8 mouse cellular contexts compared by ENCODE assay signal in genomic region chr2:29889066-29889944, GRCm38 (mm10). TPM values are rescaled to one million over a fixed set of nuclear protein-coding genes. Genes with fewer than 3 reads are reported as not detected.
DNase-seq lines count a peak whose midpoint lies in the region; ATAC-seq and TF ChIP-seq lines count a peak whose summit lies in the region.

Odf2 (plus strand) TSS chr2:29889221.

- H3K79me2 ChIP-seq in MEL (ENCODE audit: control insufficient read depth, insufficient read depth, low read length, poor library complexity), result peaks cover 14% of the 10 kb centered on the region

- peak; percentile 98 for DNase-seq in MEL (ENCODE audit: low read depth, low spot score)
- peak; percentile 99 to 100 for DNase-seq in cerebellum, adult 2 months
- DNase-seq in forebrain, postnatal 0 days, result peak; percentile 99
- DNase-seq in heart, postnatal 4 days, result peak; percentile 100
- DNase-seq in layer of hippocampus, adult 8-10 months (ENCODE audit: low spot score in 2 of 2), result peak; percentile 99
- peak; percentile 99 for DNase-seq in ovary, adult 18-20 months (ENCODE audit: low spot score)
- peak; percentile 99 for DNase-seq in thymus, postnatal 0 days (ENCODE audit: low spot score)

- 2% methylated on average over 69 of the region's 70 CpGs for WGBS in cerebellum, adult 2 months
- 2% methylated on average over 70 of the region's 70 CpGs for WGBS in forebrain, postnatal 0 days
- 1% methylated on average over 69 of the region's 70 CpGs for WGBS in lung, embryonic 15.5 days

- TF ChIP-seq EP300 in MEL (IDR thresholded peaks at IDR 0.05; ENCODE audit: low read depth in 1 of 2, low read length in 2 of 2), result no peak

- H3K4me1 ChIP-seq in MEL (ENCODE audit: control insufficient read depth in 1 of 2, insufficient read depth in 2 of 2, low read length in 2 of 2), result peaks cover 0 to 14% of the 10 kb centered on the region in 2 experiments; a peak in 3 of 4 replicates
- peaks cover 17% of the 10 kb centered on the region for H3K4me1 ChIP-seq in cerebellum, adult 2 months (ENCODE audit: control insufficient read depth, insufficient read depth, low read length)
- H3K4me1 ChIP-seq in forebrain, postnatal 0 days (ENCODE audit: insufficient read depth), result 0 out of 2 replicates have a peak, but pooled peaks cover 9% of the 10 kb centered on the region
- peaks cover 16% of the 10 kb centered on the region for H3K4me1 ChIP-seq in lung, embryonic 15.5 days

- H3K9me3 ChIP-seq in MEL (replicated peaks; ENCODE audit: insufficient read depth, low read length), result no peaks in the 10 kb centered on the region
- no peaks in the 10 kb centered on the region for H3K9me3 ChIP-seq in forebrain, postnatal 0 days (ENCODE audit: low read length)
- H3K9me3 ChIP-seq in lung, embryonic 15.5 days, result no peaks in the 10 kb centered on the region

- peaks cover 0 to 14% of the 10 kb centered on the region in 2 experiments; a peak in 3 of 4 replicates for H3K36me3 ChIP-seq in MEL (ENCODE audit: control insufficient read depth in 1 of 2, insufficient read depth in 2 of 2, low read length in 2 of 2)
- peaks cover 26% of the 10 kb centered on the region for H3K36me3 ChIP-seq in forebrain, postnatal 0 days (ENCODE audit: insufficient read depth)
- peaks cover 26% of the 10 kb centered on the region for H3K36me3 ChIP-seq in lung, embryonic 15.5 days

- no peak for TF ChIP-seq RAD21 in MEL (IDR thresholded peaks at IDR 0.05; ENCODE audit: low read depth, low read length)

- H3K27ac ChIP-seq in MEL (ENCODE audit: control insufficient read depth, low read depth, low read length), result peak within 1 kb of the TSS; percentile 87
- peak within 1 kb of the TSS; percentile 73 for H3K27ac ChIP-seq in cerebellum, adult 2 months (ENCODE audit: insufficient read depth, low read length)
- H3K27ac ChIP-seq in forebrain, postnatal 0 days (ENCODE audit: low read depth, low read length), result peak within 1 kb of the TSS; percentile 91
- peak within 1 kb of the TSS; percentile 77 for H3K27ac ChIP-seq in lung, embryonic 15.5 days

- no peaks in the 10 kb centered on the region for H3K27me3 ChIP-seq in MEL (ENCODE audit: control insufficient read depth in 1 of 2, insufficient read depth in 2 of 2, low read length in 2 of 2)
- H3K27me3 ChIP-seq in cerebellum, adult 2 months (ENCODE audit: control insufficient read depth, insufficient read depth, low read length), result no peaks in the 10 kb centered on the region
- H3K27me3 ChIP-seq in forebrain, postnatal 0 days (ENCODE audit: insufficient read depth, low read length), result no peaks in the 10 kb centered on the region
- H3K27me3 ChIP-seq in lung, embryonic 15.5 days, result no peaks in the 10 kb centered on the region; the same call in 1 of the 2 replicates

- peak within 1 kb of the TSS; percentile 82 to 88 for H3K4me3 ChIP-seq in MEL (ENCODE audit: control insufficient read depth in 1 of 2, insufficient read depth in 1 of 2, low read depth in 2 of 2, low read length in 2 of 2)
- peak within 1 kb of the TSS; percentile 71 for H3K4me3 ChIP-seq in cerebellum, adult 2 months (replicated peaks; ENCODE audit: insufficient read depth, low read depth, low read length)
- H3K4me3 ChIP-seq in forebrain, postnatal 0 days (ENCODE audit: low read depth, low read length), result peak within 1 kb of the TSS; percentile 87
- peak within 1 kb of the TSS; percentile 69 for H3K4me3 ChIP-seq in lung, embryonic 15.5 days

- peak within 1 kb of the TSS; percentile 67 for H3K4me2 ChIP-seq in forebrain, postnatal 0 days (ENCODE audit: low read depth)
- peak within 1 kb of the TSS; percentile 94 for H3K4me2 ChIP-seq in lung, embryonic 15.5 days

- TF ChIP-seq POLR2A in MEL (IDR thresholded peaks at IDR 0.05; ENCODE audit: control insufficient read depth in 1 of 2, insufficient read depth in 1 of 2, low read depth in 1 of 2, low read length in 2 of 2, poor library complexity in 1 of 2), result peak; percentile 1 to 78; a peak in 2 of 4 replicates
- TF ChIP-seq POLR2A in cerebellum, adult 2 months (IDR thresholded peaks at IDR 0.05; ENCODE audit: borderline replicate concordance, insufficient read depth, low read length), result peak; percentile 70; the same call in 1 of the 2 replicates

- TF ChIP-seq CTCF in MEL (IDR thresholded peaks at IDR 0.05 in 2 of 3, conservative IDR thresholded peaks at IDR 0.05 in 1 of 3; ENCODE audit: control insufficient read depth in 1 of 3, insufficient read depth in 1 of 3, low read depth in 2 of 3, low read length in 3 of 3, poor library complexity in 1 of 3, severe bottlenecking in 1 of 3), result no peak
- TF ChIP-seq CTCF in cerebellum, adult 2 months (IDR thresholded peaks at IDR 0.05; ENCODE audit: borderline replicate concordance, insufficient read depth, low read depth, low read length), result no peak
- no peak for TF ChIP-seq CTCF in forebrain, postnatal 0 days (IDR thresholded peaks at IDR 0.05; ENCODE audit: low read depth)

- ATAC-seq in forebrain, postnatal 0 days, result peak; percentile 91
- peak; percentile 91 for ATAC-seq in lung, embryonic 15.5 days (ENCODE audit: borderline replicate concordance, extremely low read depth, low FRiP score, low TSS enrichment)

- peak within 1 kb of the TSS; percentile 92 for H3K9ac ChIP-seq in MEL (ENCODE audit: control insufficient read depth, low read depth, low read length, poor library complexity, severe bottlenecking)
- H3K9ac ChIP-seq in forebrain, postnatal 0 days, result peak within 1 kb of the TSS; percentile 89
- H3K9ac ChIP-seq in lung, embryonic 15.5 days, result peak within 1 kb of the TSS; percentile 73

TF ChIP-seq in MEL, 35 proteins besides CTCF, POLR2A, EP300 and RAD21:
- TF ChIP-seq ZMIZ1 (IDR thresholded peaks at IDR 0.05; ENCODE audit: low read depth, low read length) (peak; percentile 23; the same call in 1 of the 2 replicates), KAT2A (conservative IDR thresholded peaks at IDR 0.05; ENCODE audit: low read depth, low read length) (no peak), CHD1 (IDR thresholded peaks at IDR 0.05; ENCODE audit: low read depth, low read length) (no peak), RCOR1 (IDR thresholded peaks at IDR 0.05; ENCODE audit: low read depth, low read length) (no peak), MEF2A (IDR thresholded peaks at IDR 0.05; ENCODE audit: extremely low read depth, insufficient replicate concordance, low read depth, low read length, poor library complexity, severe bottlenecking) (no peak), POLR2AphosphoS2 (IDR thresholded peaks at IDR 0.05; ENCODE audit: low read length) (0 out of 2 replicates have a peak, but pooled peaks have one; percentile 55), ELF1 (IDR thresholded peaks at IDR 0.05; ENCODE audit: low read depth, low read length) (peak; percentile 86), SMC3 (IDR thresholded peaks at IDR 0.05; ENCODE audit: low read depth, low read length) (no peak), TBP (IDR thresholded peaks at IDR 0.05; ENCODE audit: low read depth, low read length) (0 out of 2 replicates have a peak, but pooled peaks have one; percentile 24), HCFC1 (IDR thresholded peaks at IDR 0.05; ENCODE audit: low read depth, low read length) (peak; percentile 71), SIN3A (IDR thresholded peaks at IDR 0.05; ENCODE audit: low read length) (peak; percentile 96), E2F4 (IDR thresholded peaks at IDR 0.05; ENCODE audit: borderline replicate concordance, low read depth, low read length) (peak; percentile 72; the same call in 1 of the 2 replicates), JUND (IDR thresholded peaks at IDR 0.05; ENCODE audit: low read depth, low read length) (no peak), UBTF (IDR thresholded peaks at IDR 0.05; ENCODE audit: borderline replicate concordance, insufficient read depth, low read depth, low read length) (0 out of 2 replicates have a peak, but pooled peaks have one; percentile 31), NRF1 (IDR thresholded peaks at IDR 0.05; ENCODE audit: insufficient read depth, low read depth, low read length, poor library complexity, severe bottlenecking) (no peak), USF2 (IDR thresholded peaks at IDR 0.05; ENCODE audit: borderline replicate concordance in 1 of 2, insufficient read depth in 1 of 2, low read depth in 1 of 2, low read length in 2 of 2) (peak in 1 of 2 experiments; percentile 73; a peak in 2 of 4 replicates), MXI1 (IDR thresholded peaks at IDR 0.05; ENCODE audit: low read depth, low read length) (peak; percentile 94), MYC (IDR thresholded peaks at IDR 0.05; ENCODE audit: low read depth, low read length) (peak; percentile 15; the same call in 1 of the 2 replicates), MAX (IDR thresholded peaks at IDR 0.05; ENCODE audit: low read length) (peak; percentile 88), NELFE (IDR thresholded peaks at IDR 0.05; ENCODE audit: low read depth, low read length) (peak; percentile 71), USF1 (IDR thresholded peaks at IDR 0.05; ENCODE audit: low read depth, low read length) (peak; percentile 97), TCF12 (IDR thresholded peaks at IDR 0.05; ENCODE audit: low read depth, low read length) (peak; percentile 11; the same call in 1 of the 2 replicates)

RNA-seq across cellular contexts. Expression of gene Odf2, which starts in this region (rescaled TPM):
- total RNA-seq in MEL (2012; rRNA removed), result 49.0 and 49.3 TPM in 2 replicates
- 10 to 100 TPM in 1 of 2 experiments, not detected in 1; 82.8 TPM for polyA plus RNA-seq in MEL (2012; ENCODE audit: insufficient read depth in 1 of 2, insufficient read length in 2 of 2, low read depth in 1 of 2, low replicate concordance in 2 of 2, missing spikeins in 1 of 2)
- polyA plus RNA-seq in cerebellum, adult 2 months (2012; rRNA removed), result 264 and 287 TPM in 2 replicates
- 103 and 109 TPM in 2 replicates for total RNA-seq in forebrain, postnatal 0 days (2014; rRNA removed)
- 40.3 and 60.8 TPM in 2 replicates for polyA plus RNA-seq in forebrain, postnatal 0 days (2015; fragmentation: Nextera tagmentation; extraction: Ambion mirVana)
- 10 to 100 TPM; 44.8 to 52.4 TPM for total RNA-seq in heart, postnatal 4 days (2021)
- 100 to 1,000 TPM; 104 to 124 (median 114) TPM for total RNA-seq in layer of hippocampus, adult 8-10 months (2022)
- 55.8 and 62.3 TPM in 2 replicates for polyA plus RNA-seq in lung, embryonic 15.5 days (2015; fragmentation: Nextera tagmentation; extraction: Ambion mirVana)
- 47.9 and 56.2 TPM in 2 replicates for polyA plus RNA-seq in thymus, postnatal 0 days (2015; fragmentation: Nextera tagmentation; extraction: Ambion mirVana)

Comparison
In these comparisons a context has a peak if more than half of its experiments do, and no peak if none do; other contexts are left out.
1. Peak in every context shown above with its lines: DNase-seq, ATAC-seq, H3K4me3 ChIP-seq and H3K27ac ChIP-seq.